30 mouse cellular contexts compared by ENCODE assay signal in the genomic region with DNA sequence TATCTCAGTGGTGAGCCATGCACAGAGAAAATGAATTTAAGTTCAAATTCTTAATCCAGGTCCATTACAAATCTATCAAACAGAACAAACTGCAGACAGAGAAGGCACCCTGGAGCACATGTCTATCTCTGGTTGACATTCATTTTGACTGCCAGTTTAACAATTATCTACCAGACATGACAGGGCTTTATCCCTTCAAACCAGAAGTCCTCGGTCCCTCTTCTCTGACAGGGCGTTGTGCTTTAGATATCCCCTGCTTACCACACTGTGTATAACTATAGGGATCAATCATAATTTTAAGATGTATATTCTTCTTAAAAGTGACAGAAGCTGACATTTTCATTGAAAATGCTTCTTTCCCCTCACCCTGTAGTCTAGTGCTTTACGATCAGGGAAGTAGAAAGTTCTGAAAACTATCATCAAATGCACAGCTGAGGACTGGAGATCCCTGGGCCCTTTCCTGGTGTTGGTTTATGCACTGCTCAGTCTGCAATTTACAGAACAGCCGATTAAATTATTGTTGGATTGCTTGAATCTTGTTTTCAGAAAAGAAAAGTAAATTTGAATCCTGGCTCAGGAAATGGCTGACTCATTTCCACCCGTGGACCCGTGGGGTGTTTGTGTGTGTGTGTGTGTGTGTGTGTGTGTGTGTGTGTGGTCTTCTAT. TPM values are rescaled to one million over a fixed set of nuclear protein-coding genes. Genes with fewer than 3 reads are reported as not detected.
A peak's percentile ranks its signal among the peaks of the same experiment; 100 is the strongest.
DNase-seq lines count a peak whose midpoint lies in the region; ATAC-seq and TF ChIP-seq lines count a peak whose summit lies in the region.
"Had no signal": no experiment of that assay in that cellular context is flagged by ENCODE, and none has a peak within 500 bp of the region (broad histone marks: within the 10 kb centered on the region; RNA-seq: fewer than 3 reads in every experiment).

No protein-coding gene starts in this region.

- peaks cover 9 to 14% of the 10 kb centered on the region in 2 experiments for H3K4me1 ChIP-seq in liver, embryonic 14.5 days (replicated peaks; ENCODE audit: control insufficient read depth in 2 of 2, insufficient read depth in 2 of 2, low read length in 1 of 2)
- H3K4me1 ChIP-seq in neural tube, embryonic 15.5 days, result no peaks in the 10 kb centered on the region
- H3K4me1 ChIP-seq: forebrain, embryonic 15.5 days; hindbrain, embryonic 13.5 days; limb, embryonic 10.5 days; neural tube, embryonic 12.5 days had no signal

- peak overlapping the region; percentile 57 for H3K27ac ChIP-seq in liver, embryonic 14.5 days
- H3K27ac ChIP-seq in neural tube, embryonic 15.5 days (replicated peaks), result no peak overlapping the region
- H3K27ac ChIP-seq: embryonic facial prominence, embryonic 13.5 days; forebrain, embryonic 15.5 days; heart, embryonic 13.5 days; hindbrain, embryonic 13.5 days; kidney, postnatal 0 days; limb, embryonic 10.5 days; neural tube, embryonic 12.5 days had no signal

- H3K36me3 ChIP-seq in liver, embryonic 14.5 days (replicated peaks; ENCODE audit: control insufficient read depth, insufficient read depth, low read depth), result no peaks in the 10 kb centered on the region
- no peaks in the 10 kb centered on the region for H3K36me3 ChIP-seq in neural tube, embryonic 15.5 days
- H3K36me3 ChIP-seq: embryonic facial prominence, embryonic 13.5 days; forebrain, embryonic 15.5 days; G1E; heart, embryonic 13.5 days; hindbrain, embryonic 13.5 days; limb, embryonic 10.5 days; neural tube, embryonic 12.5 days had no signal

- H3K27me3 ChIP-seq in liver, embryonic 14.5 days (ENCODE audit: control insufficient read depth, insufficient read depth, low read length), result no peaks in the 10 kb centered on the region
- H3K27me3 ChIP-seq in neural tube, embryonic 15.5 days (replicated peaks), result no peaks in the 10 kb centered on the region
- H3K27me3 ChIP-seq: CH12.LX; embryonic facial prominence, embryonic 13.5 days; forebrain, embryonic 15.5 days; hindbrain, embryonic 13.5 days; neural tube, embryonic 12.5 days had no signal

- 30% methylated on average over 6 of the region's 6 CpGs for WGBS in liver, embryonic 14.5 days (ENCODE audit: insufficient replicate concordance)
- 83% methylated on average over 6 of the region's 6 CpGs for WGBS in neural tube, embryonic 15.5 days

- peak overlapping the region; percentile 21; the same call in 1 of the 2 replicates for H3K9ac ChIP-seq in liver, embryonic 14.5 days (replicated peaks)
- H3K9ac ChIP-seq in neural tube, embryonic 15.5 days (replicated peaks), result no peak overlapping the region
- H3K9ac ChIP-seq: embryonic facial prominence, embryonic 13.5 days; forebrain, embryonic 15.5 days; heart, embryonic 13.5 days; hindbrain, embryonic 13.5 days; neural tube, embryonic 12.5 days had no signal

- TF ChIP-seq CTCF in liver, embryonic 14.5 days (IDR thresholded peaks at IDR 0.05; ENCODE audit: low read depth), result no peak

- peak; percentile 13 for DNase-seq in brain, adult 2 months (ENCODE audit: low read depth, low spot score)
- DNase-seq in liver, embryonic 14.5 days (ENCODE audit: low read depth in 3 of 3, low spot score in 3 of 3), result peak; percentile 47 to 64 (median 64)
- no peak for DNase-seq in thymus, postnatal 25 days
- DNase-seq in retina, postnatal 1 day, result no peak
- DNase-seq: adrenal gland, postnatal 14 days; B cell, adult 2 months; cerebellum, adult 11-12 months; cerebellum, postnatal 10 days; embryo, embryonic 11 days; gastrocnemius, postnatal 14 days; heart, adult 11 months; heart, postnatal 14 days; kidney, adult 18-20 months; lung, postnatal 10 days; midbrain, embryonic 14.5 days; thymus, postnatal 36 days had no signal

- peak; percentile 92 for ATAC-seq in erythroblast, adult 5-6 weeks (replicated peaks; ENCODE audit: low FRiP score, poor library complexity, severe bottlenecking)
- peak; percentile 99 for ATAC-seq in liver, embryonic 14.5 days (ENCODE audit: insufficient read depth)
- ATAC-seq in megakaryocyte-erythroid progenitor cell, adult 5-6 weeks (replicated peaks; ENCODE audit: low FRiP score, low TSS enrichment, poor library complexity, severe bottlenecking), result peak; percentile 99
- no peak for ATAC-seq in neural tube, embryonic 15.5 days (ENCODE audit: low FRiP score)
- ATAC-seq: forebrain, embryonic 15.5 days had no signal

- H3K4me2 ChIP-seq in liver, embryonic 14.5 days (ENCODE audit: low read depth), result peak overlapping the region; percentile 46
- H3K4me2 ChIP-seq in neural tube, embryonic 15.5 days, result no peak overlapping the region
- H3K4me2 ChIP-seq: embryonic facial prominence, embryonic 13.5 days; forebrain, embryonic 15.5 days; heart, embryonic 13.5 days; hindbrain, embryonic 13.5 days; neural tube, embryonic 12.5 days had no signal

- no peaks in the 10 kb centered on the region for H3K9me3 ChIP-seq in liver, embryonic 14.5 days (ENCODE audit: control insufficient read depth, low read length)
- no peaks in the 10 kb centered on the region for H3K9me3 ChIP-seq in neural tube, embryonic 15.5 days (replicated peaks)
- H3K9me3 ChIP-seq: embryonic facial prominence, embryonic 13.5 days; forebrain, embryonic 15.5 days; G1E; heart, embryonic 13.5 days; hindbrain, embryonic 13.5 days; limb, embryonic 10.5 days; neural tube, embryonic 12.5 days had no signal

- TF ChIP-seq EP300 in liver, embryonic 14.5 days (IDR thresholded peaks at IDR 0.05; ENCODE audit: low read depth), result peak; percentile 88

- no peak overlapping the region for H3K4me3 ChIP-seq in liver, embryonic 14.5 days (ENCODE audit: insufficient read depth in 1 of 2, low read depth in 2 of 2, low read length in 2 of 2)
- H3K4me3 ChIP-seq in neural tube, embryonic 15.5 days (replicated peaks), result no peak overlapping the region
- H3K4me3 ChIP-seq: embryonic facial prominence, embryonic 13.5 days; forebrain, embryonic 15.5 days; heart, embryonic 13.5 days; hindbrain, embryonic 13.5 days; limb, embryonic 10.5 days; neural tube, embryonic 12.5 days had no signal

RNA-seq across cellular contexts. Expression of gene Ppp1r1c, which starts 55.3 kb away (rescaled TPM):
- total RNA-seq in erythroblast, adult 5-6 weeks (2015; ENCODE audit: low replicate concordance), result not detected in 2 replicates
- total RNA-seq in erythroblast, adult 5-6 weeks (2017; ENCODE audit: low replicate concordance), result not detected in 2 replicates
- polyA plus RNA-seq in liver, embryonic 14.5 days (2012; rRNA removed), result not detected in 2 replicates
- polyA plus RNA-seq in liver, embryonic 14.5 days (2014; fragmentation: Nextera tagmentation; extraction: Ambion mirVana), result not detected in 2 replicates
- total RNA-seq in megakaryocyte-erythroid progenitor cell, adult 5-6 weeks (2014; fragmentation: Nextera tagmentation), result not detected in 2 replicates
- not detected in 2 replicates for total RNA-seq in megakaryocyte-erythroid progenitor cell, adult 5-6 weeks (2017)
- 26.3 and 30.0 TPM in 2 replicates for polyA plus RNA-seq in neural tube, embryonic 15.5 days (2015; fragmentation: Nextera tagmentation; extraction: Ambion mirVana)
- total RNA-seq: adrenal gland, postnatal 14 days; CH12.LX; gastrocnemius, postnatal 14 days; heart, postnatal 14 days; liver, adult 2 months had no signal
- polyA plus RNA-seq: G1E; limb, embryonic 10.5 days; liver, adult 2 months; spleen, adult 2 months had no signal

Comparison
In these comparisons a context has a peak if more than half of its experiments do, and no peak if none do; other contexts are left out.
1. DNase-seq: peak in brain, adult 2 months (single experiment) and liver, embryonic 14.5 days (3 of 3); none in thymus, postnatal 25 days (single experiment) and retina, postnatal 1 day (single experiment).